Mouse (Mus musculus) layer of hippocampus, adult 11-12 months (tissue): ENCODE measurements at regions not wholly inside any gene's neighbourhood (a gene's known extent, or its start where the extent isn't known, plus 50 kb on each side); places are given as distances from the start of the nearest gene placed in this dataset.
A peak's percentile ranks its signal among the peaks of the same experiment; 100 is the strongest.

Experiments
- DNase-seq: peaks from one replicate; pipeline ENCODE4 v3.0.0; 2022; ENCODE audit warnings: low spot score

GRCm38 (mm10) chr7:118042914-118043313, 73.1 kb downstream of the Rps15a start:
- no peak for DNase-seq

- peak; percentile 5 for DNase-seq
Measured at GRCm38 (mm10) chr7:118039862-118040261, 76.1 kb downstream of the Rps15a start.

DNA sequence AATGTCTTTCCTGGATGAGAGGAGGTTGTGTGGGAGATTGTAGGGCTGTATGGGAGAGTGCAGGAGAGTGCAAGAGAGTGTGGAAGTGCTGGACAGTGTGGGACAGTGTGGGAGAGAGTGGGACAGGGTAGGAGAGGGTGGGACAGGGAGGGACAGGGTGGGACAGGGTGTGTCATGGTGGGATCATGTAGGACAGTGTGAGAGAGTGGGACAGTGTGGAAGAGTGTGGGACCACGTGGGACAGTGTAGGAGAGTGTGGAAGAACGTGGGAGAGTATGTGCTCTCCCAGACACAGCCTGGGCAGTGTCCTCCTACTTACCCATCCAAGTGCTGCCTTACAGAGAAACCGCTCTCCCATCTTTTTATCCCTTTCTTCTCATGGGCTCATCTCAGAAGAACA, 78.9 kb downstream of the Rps15a start:
- no peak for DNase-seq

DNA sequence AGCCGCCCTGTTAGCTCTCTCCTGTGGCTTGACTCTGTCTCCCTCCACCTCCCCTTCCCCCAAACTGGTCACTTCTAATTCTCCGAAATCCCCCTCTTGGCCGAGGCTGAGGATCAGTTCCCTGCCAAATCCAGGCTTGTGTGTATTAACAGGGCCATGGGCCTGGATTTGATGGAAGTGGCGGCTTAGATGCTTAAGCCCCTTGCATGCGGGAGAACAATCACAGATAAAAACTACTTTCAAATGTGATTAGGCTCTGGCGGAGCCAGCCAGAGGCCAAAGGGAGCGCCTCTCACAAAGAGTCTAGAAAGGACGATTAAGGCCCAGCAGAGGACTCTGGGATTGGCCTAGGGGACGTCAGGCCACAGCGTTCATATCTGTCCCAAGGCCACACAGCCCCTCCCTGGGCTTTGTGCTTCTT, 89.9 kb downstream of the Rps15a start:
- no peak for DNase-seq

DNA sequence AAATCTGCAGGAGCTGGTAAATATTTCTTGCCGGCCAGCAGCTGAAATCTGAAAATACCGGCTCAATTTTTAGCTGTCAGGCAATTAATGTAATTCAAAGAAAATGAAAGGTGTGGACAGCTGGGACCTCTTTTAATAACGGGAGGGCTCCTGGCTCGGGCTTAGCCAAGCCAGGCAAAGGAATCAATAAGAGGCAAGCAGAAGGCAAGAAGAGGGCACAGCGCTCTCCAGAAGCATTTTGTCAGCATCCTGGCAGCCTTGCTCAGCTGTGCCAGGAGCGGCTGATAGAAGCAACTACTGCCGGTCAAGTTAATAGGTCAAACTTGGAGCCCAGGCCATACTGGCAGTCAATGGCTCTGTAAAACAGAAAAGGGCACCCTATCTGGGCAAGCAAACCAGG, 111.4 kb downstream of the Rps15a start:
- DNase-seq: no peak

DNA sequence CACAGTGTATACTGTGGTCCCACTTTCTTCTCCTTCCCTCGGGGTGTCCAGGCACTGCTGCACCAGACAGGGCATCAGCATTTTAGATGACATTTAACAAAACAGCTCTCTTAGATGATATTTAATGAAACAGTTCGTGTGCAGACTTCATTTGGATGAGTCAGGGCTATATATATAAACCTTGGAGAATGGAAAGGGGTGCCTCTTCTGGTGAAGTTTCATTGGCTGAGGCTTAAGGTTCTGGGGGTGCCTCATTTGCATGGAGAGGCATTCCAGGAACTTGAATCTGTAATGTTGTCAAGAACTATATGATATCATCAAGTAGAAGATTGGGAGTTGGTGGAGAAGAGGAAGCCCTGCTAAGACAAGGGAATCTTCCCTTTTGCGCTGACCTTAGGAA, 114.1 kb downstream of the Rps15a start:
- DNase-seq: no peak

DNA sequence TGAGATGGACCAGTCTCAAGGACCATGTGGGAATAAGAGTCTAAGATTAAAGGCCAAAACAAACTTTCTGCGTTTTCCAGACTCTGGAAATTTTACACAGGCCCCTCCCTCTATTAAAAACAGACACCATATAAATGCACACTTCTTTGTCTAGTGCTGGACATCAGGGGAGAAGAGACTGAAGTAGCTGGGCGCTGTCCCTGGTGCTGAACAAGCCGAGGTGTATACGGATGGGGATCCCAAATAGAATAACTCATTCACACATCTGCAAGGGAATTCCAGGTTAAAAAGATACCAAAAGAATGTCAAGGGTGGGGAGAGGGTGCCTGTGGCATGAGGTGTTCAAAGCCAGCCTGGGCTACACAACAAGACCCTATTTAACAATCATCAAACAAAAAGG, 114.9 kb downstream of the Rps15a start:
- no peak for DNase-seq

GRCm38 (mm10) chr7:117982177-117982576, 133.8 kb downstream of the Rps15a start:
- no peak for DNase-seq

DNA sequence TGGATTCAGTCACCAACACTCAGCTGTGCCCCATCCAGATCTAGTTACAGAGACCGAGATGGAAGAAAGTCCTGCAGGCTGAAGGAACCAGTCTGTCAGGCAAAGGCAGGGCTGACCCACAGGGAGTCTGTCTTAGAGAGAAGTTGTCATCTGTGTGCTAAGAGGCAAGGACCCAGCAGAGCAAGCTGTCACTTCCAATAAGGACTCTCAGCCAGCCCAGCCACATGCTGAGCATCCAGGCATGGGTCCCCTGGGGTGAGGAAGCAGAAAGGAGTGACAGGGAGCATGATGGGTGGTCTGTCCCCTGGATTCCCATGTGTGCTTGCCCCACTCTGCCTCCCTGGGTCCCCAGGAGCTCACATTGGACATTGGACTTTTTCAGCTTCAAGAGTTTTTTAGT, 144.8 kb downstream of the Rps15a start:
- no peak for DNase-seq

DNA sequence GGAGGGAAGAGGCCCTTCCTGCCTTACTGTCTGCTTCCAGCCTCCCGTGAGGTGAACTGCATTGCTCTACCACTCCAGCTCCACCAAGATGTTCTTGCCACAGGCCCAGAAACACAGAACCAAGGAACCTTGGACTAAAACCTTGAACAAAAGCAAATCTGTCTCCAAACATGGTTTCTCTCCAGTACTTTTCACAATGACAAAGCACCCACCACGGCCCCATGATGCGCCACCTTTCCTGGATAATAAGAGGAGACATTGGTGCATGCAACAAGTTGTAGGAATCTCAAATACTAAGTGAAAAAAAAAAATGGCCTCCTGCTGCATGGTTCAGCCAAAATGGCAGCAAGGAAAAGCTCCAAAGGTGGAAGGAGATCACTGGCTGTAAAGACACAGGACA, 172.6 kb downstream of the Rps15a start:
- no peak for DNase-seq

DNA sequence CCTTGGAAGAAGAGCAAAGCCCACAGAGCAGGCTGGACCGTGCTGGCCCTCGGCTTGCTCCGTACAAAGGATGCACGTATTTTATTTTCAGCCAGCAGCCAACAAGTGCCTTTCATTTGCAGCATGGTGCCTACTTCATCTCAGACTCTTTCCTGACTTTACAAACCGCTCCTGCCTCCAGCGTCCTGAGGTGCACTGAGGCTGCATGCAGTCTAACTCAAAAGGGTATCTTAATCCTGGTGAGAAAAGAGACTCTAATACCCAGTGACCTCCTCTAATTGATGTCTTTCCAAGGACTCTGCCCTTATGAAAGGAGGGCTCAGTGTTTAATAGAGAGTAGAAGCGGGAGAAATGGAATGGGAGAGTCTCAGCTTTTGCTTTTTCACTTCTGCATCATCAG, 176.4 kb downstream of the Rps15a start:
- DNase-seq: no peak

DNA sequence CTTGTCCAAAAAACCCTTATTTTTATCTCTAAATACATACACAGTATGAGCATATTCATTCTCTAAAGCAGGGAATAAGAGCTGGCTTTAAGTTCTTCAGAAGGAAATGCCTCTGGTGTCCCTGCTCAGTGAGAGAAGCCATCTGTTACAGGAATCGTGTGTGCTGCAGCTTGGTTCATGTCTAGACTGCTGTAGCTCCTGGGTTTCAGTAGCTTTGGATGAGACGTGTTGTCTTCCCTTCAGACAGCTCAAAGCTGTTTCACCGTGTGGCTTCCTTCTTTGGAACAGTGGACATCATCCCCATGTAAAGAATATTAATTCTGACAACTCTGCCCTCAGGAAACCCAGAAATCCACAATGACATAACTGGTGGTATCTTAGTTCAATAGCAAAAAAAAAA, 181.1 kb downstream of the Rps15a start:
- peak; percentile 31 for DNase-seq

DNA sequence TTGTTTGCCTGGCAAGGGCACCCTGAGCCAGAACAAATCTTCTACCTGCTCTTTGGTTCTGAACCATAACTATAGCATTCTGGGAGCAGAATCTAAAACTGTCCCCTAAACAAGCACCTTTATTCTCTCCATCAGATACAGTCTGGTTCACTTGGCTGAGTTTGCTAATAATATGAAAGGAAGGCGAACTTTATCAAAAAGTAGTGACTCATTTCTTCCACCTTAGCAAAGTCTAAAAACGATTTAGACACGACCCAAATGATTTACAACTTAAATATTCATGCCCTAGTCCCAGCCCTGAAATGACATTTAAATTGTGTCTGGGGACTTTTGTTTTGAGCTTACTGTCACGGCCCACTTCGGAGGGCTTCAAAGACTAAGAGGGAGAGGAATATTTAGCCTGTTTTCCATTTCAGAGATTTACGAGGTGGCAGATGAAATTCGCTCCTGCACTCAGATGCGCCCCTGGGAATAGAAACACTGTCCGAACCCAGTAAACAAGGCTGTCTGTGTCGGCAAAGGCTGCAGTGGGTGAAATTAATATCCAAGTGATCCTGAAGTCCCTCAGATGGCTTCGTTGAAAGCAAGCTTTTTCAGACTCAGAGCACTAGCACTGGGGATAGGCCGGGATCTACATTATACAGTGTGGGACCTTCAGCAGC, 184.6 kb downstream of the Rps15a start:
- no peak for DNase-seq

GRCm38 (mm10) chr7:117930392-117930791, 185.6 kb downstream of the Rps15a start:
- no peak for DNase-seq

DNA sequence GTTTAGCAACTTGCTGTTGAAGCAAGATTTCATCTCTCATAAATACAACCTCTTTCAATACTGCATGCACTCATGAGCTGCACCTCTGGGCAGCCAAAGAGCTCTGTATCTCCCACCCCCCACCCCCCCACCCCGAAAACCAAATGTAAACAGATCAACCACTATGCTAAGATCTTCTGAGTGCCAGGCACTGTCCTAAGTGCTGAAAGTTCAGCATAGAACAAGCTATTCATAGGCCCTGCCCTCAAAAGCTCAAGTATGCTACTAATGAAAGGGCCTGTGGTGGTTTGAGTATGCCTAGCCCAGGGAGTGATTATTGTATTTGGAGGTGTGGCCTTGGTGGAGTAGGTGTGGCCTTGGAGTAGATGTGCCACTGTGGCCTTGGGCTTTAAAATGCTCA, 189.6 kb downstream of the Rps15a start:
- no peak for DNase-seq

- peak; percentile 20 for DNase-seq
Measured at GRCm38 (mm10) chr7:117922270-117922669, 193.7 kb downstream of the Rps15a start.

DNA sequence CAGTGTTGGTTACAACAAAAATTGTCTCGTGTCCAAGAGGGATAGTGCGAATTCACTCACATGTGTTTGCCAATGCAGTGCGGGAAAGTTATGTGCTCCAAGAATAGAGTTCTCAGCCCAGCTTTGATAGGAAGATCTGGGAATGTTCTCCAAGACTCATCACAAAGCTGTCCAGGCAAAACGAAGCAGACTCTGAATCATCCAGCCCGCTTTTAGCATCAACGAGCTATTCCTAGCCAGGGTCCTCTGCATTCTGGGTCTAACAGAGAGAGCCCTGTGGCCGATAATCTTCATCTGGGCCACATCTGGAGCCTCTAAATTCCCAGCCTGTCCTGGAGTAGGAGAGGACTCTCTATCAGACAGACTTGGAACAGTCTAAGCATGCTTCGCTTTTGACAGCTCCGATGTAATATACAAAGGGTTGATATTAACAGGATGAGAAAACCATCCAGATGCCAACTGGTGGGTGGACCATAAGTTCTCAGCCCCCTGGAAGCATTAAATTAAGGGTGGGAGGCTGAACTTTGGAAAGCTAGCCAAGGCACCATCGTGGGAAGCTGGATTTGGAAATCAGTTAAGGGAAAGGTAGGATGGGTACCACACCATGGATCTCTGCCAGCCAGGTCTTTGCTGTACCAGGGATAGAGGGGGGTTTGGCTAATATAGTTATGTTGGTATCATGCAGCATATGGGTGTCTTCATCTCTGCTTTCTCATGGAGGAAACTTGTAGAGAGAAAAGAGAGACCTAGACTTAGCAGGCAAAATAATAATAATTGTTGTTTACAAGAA, 197.6 kb downstream of the Rps15a start:
- peak; percentile 47 for DNase-seq

DNA sequence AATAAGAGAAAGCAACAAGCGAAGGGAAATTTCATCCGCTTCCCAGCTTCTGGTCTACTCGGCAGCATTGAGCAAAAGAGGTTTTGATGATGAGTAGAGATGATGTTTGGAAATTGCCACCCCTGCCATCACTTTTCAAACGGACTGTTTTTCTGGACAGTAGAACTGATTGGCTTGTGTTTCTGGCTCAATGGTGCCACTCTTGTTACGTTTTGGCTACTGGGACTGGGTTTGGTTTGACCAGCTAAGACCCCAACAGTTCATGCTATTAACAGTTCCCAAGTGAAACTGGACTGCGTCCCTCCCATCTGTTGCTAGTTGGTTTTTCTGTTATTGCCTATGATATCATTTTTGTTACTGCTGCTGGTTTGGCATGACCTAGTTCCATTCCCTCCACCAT, 199.1 kb downstream of the Rps15a start:
- DNase-seq: no peak

DNA sequence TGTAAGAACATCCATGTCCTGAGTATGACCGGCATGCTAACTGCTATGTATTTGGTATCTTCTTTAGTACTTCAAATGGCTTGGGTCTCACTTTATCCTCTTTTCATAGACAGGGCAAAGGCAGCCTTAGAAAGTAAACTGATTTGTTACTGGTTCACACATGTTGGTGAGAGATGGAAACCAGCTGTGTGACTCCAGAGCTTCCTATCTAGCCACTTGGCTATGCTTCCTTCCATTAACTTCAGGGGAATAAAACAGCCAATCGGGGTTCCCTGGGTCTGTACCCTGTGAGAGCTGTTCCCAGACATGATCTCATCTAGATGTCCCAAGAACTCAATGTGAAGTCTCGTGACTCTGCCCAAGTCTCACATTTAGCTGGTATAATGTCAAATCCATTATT, 203.5 kb downstream of the Rps15a start:
- no peak for DNase-seq

DNA sequence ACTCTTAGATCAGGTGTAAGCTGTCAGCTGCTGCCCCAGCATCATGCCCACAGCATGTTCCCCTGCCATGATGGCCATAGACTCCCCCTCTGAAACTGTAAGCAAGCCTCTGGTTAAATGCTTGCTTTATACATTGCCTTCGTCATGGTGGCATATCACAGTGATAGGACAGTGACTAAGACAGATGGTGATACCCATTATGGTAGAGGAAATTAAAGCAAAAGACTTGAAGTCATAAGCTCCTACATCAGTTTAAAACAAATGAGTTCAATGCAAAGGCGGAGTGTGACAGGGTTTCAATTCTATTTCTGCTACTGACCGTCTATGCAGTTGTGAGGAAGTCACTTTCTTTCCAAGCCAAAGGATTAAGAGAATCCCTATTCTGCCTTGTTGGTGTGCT, 204.9 kb downstream of the Rps15a start:
- no peak for DNase-seq

GRCm38 (mm10) chr7:117896528-117896927, 219.5 kb downstream of the Rps15a start:
- no peak for DNase-seq

DNA sequence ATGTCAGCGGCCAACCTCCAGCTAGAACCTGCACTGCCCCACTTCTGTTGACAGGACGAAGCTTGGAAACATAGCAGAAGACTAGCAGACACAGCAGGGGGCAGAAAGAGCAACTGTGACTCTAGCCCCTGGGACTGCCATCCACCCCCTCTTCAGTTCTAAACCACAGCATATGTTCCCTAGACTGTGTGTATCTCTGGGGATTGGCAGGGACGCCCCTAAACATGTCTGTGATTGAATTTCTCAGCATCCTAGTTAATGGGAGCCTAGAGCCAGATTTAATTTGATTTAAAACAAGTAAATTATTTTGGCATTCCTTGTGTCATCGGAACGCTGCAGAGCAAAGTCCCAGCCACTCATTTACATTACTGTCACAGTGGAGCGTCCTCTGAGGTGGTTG, 228.7 kb downstream of the Rps15a start:
- no peak for DNase-seq

DNA sequence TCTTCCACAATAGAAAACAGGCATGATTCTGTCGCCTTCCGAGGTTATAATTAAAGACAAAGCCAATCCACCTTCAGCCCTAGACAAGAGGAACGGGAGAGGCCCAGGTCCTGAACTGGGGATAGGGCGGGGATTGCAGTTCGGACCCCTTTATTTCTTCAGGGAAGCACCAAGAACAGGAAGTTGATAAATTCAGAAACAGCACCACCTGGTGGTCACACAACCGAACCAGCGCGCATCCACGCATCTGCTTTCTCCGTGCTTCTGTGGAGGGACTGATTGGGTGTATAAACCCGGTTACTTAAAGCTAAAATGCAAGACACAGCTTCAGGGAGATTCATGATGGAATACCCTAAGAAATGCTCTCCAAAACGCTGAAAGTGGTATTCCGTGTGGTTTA, 233.2 kb downstream of the Rps15a start:
- DNase-seq: peak; percentile 83

- DNase-seq: no peak
Measured at GRCm38 (mm10) chr7:117878903-117879302, 237.1 kb downstream of the Rps15a start.
